Mouse (Mus musculus) C2C12 (cell line): ENCODE data around the gene Zfp978. TPM values are rescaled to one million over a fixed set of nuclear protein-coding genes. Genes with fewer than 3 reads are reported as not detected.
"Not testable (repeated sequence)": the region's sequence is repeated elsewhere in the genome, so short reads cannot be mapped to it uniquely, and the experiment has no call there.

Experiments
- H3K27me3 ChIP-seq: one replicate; pipeline ENCODE4 v1.6.1; 2011; ENCODE audit not compliant: control insufficient read depth, insufficient read depth, insufficient read length
- H3K36me3 ChIP-seq: one replicate; pipeline ENCODE4 v1.6.1; 2011; ENCODE audit not compliant: control insufficient read depth, insufficient read depth
- H3K4me3 ChIP-seq: one replicate; pipeline ENCODE4 v1.5.1; 2011; ENCODE audit warnings: mild to moderate bottlenecking, control low read depth; ENCODE audit not compliant: poor library complexity, insufficient read depth, severe bottlenecking
- H3K79me2 ChIP-seq: one replicate; pipeline ENCODE4 v1.6.1; 2011; ENCODE audit not compliant: control insufficient read depth, insufficient read depth
- H3K79me3 ChIP-seq: one replicate; pipeline ENCODE4 v1.6.1; 2011; ENCODE audit warnings: low read depth, control low read depth
- H3ac ChIP-seq: one replicate; pipeline ENCODE3; 2011; ENCODE audit warnings: low read depth; ENCODE audit not compliant: control insufficient read depth, insufficient read length
- CEBPB ChIP-seq: IDR thresholded peaks from one replicate; pipeline ENCODE4 v1.6.1; 2011; ENCODE audit warnings: low read depth, mild to moderate bottlenecking, control low read depth, moderate library complexity
- CTCF ChIP-seq: IDR thresholded peaks from one replicate; pipeline ENCODE4 v1.5.1; 2011; ENCODE audit not compliant: control insufficient read depth, insufficient read depth, insufficient read length
- FOSL1 ChIP-seq: IDR thresholded peaks from one replicate; pipeline ENCODE4 v1.8.0; 2011; ENCODE audit warnings: mild to moderate bottlenecking, low read length; ENCODE audit not compliant: poor library complexity, insufficient read depth, severe bottlenecking
- MAX ChIP-seq: IDR thresholded peaks from one replicate; pipeline ENCODE4 v1.6.1; 2011; ENCODE audit warnings: mild to moderate bottlenecking, control low read depth
- MYOD1 ChIP-seq: IDR thresholded peaks from one replicate; pipeline ENCODE4 v1.6.1; 2011; ENCODE audit warnings: low read depth; ENCODE audit not compliant: control insufficient read depth, insufficient read length
- MYOG ChIP-seq: IDR thresholded peaks from one replicate; pipeline ENCODE4 v1.6.1; 2011; ENCODE audit not compliant: control insufficient read depth, insufficient read length; ENCODE audit errors: extremely low read depth
- USF1 ChIP-seq: IDR thresholded peaks from one replicate; pipeline ENCODE4 v1.6.1; 2011; ENCODE audit warnings: low read depth, mild to moderate bottlenecking, control low read depth, moderate library complexity
- polyA plus RNA-seq: library from polyadenylated mRNA; unstranded; fragments of >200 nt; fragmentation: generic; extraction: Trizol; gene quantifications from one replicate; pipeline ENCODE4 v1.2.1, GENCODE M21; 2012; ENCODE audit warnings: missing spikeins

The Zfp978 gene
- polyA plus RNA-seq, 1 experiment = 0.04 TPM

GRCm38 (mm10) chr4:147420794-147421193 lies 59.7 kb downstream of the Zfp978 start:
- TF ChIP-seq CTCF (no peak), MYOD1 (no peak), USF1 (no peak), MAX (no peak), FOSL1 (no peak), CEBPB (no peak), MYOG (no peak)
- Histone ChIP-seq H3K36me3 (no peaks in the 10 kb centered on the region), H3K4me3 (no peak overlapping the region), H3K27me3 (no peaks in the 10 kb centered on the region), H3K79me3 (no peaks in the 10 kb centered on the region), H3ac (no peak overlapping the region), H3K79me2 (no peaks in the 10 kb centered on the region)

DNA sequence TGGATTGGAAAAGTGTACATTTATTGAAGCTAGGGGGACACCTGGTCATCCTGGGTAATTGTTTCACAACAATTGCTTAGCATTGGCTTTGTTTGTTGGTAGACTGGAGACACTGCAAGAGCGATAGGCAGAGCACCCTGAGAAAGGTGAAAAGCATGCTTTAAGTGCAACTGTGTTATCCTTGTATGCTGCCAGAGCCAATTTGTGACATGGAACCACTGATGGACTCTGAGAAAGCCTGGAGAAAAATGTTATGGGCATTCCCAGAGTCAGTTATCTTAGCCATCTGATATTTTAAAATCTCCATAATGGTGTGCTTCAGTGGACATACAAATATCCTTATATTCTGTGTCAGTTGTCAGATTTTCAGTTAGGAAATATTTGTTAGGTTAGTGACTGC lies 60.2 kb downstream of the Zfp978 start:
- H3K36me3 ChIP-seq, H3K79me2 ChIP-seq, H3K79me3 ChIP-seq, H3K27me3 ChIP-seq, H3ac ChIP-seq, H3K4me3 ChIP-seq: not testable (repeated sequence)

DNA sequence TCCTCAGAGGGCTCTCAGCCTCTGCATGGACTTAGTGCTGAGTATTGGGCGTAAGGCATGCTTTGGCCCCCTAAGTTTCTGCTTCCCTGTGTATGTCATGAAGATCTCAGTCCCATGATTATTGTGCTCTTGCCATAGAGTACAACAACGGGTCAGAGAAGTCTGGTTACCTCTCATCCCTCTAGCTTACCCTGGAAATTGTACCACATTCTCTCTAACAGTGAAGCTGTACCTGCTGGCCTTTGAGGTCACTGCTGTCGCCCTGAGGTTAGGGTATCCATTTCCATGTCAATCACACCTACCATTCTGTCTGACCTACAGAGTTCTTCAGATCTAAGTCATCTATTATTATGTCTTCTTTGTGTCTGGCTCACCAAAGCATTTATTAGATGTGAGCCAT lies 62.0 kb downstream of the Zfp978 start:
- Histone ChIP-seq H3K27me3 (no peaks in the 10 kb centered on the region), H3K4me3 (no peak overlapping the region), H3K79me2 (no peaks in the 10 kb centered on the region), H3K79me3 (no peaks in the 10 kb centered on the region), H3ac (no peak overlapping the region), H3K36me3 (no peaks in the 10 kb centered on the region)
- no peak for TF ChIP-seq CEBPB
- TF ChIP-seq MYOD1 = no peak
- TF ChIP-seq MYOG = no peak
- no peak for TF ChIP-seq USF1
- no peak for TF ChIP-seq CTCF
- TF ChIP-seq FOSL1 = no peak
- no peak for TF ChIP-seq MAX

GRCm38 (mm10) chr4:147423641-147424298 lies 62.7 kb downstream of the Zfp978 start:
- no peaks in the 10 kb centered on the region for H3K79me2 ChIP-seq
- H3K27me3 ChIP-seq = no peaks in the 10 kb centered on the region
- no peak overlapping the region for H3K4me3 ChIP-seq
- H3K36me3 ChIP-seq = no peaks in the 10 kb centered on the region
- TF ChIP-seq USF1 = no peak
- no peak for TF ChIP-seq FOSL1
- TF ChIP-seq MYOG = no peak
- TF ChIP-seq CTCF = no peak
- no peak for TF ChIP-seq MAX
- no peak for TF ChIP-seq CEBPB
- no peak for TF ChIP-seq MYOD1
- H3ac ChIP-seq = no peak overlapping the region
- no peaks in the 10 kb centered on the region for H3K79me3 ChIP-seq

- H3K79me2 ChIP-seq, H3K4me3 ChIP-seq, H3K79me3 ChIP-seq, H3K36me3 ChIP-seq, H3K27me3 ChIP-seq, H3ac ChIP-seq: not testable (repeated sequence)
Measured at GRCm38 (mm10) chr4:147424404-147424803, 63.3 kb downstream of the Zfp978 start.

GRCm38 (mm10) chr4:147425615-147426347 lies 64.7 kb downstream of the Zfp978 start:
- not testable (repeated sequence) for H3K79me3 ChIP-seq, H3ac ChIP-seq, H3K27me3 ChIP-seq, H3K79me2 ChIP-seq, H3K4me3 ChIP-seq, H3K36me3 ChIP-seq
